Mouse (Mus musculus) granulocyte monocyte progenitor cell, adult 5-6 weeks (primary cell): ENCODE data around the gene Myo1h. TPM values are rescaled to one million over a fixed set of nuclear protein-coding genes. Genes with fewer than 3 reads are reported as not detected.

ENCODE experiments used
- ATAC-seq: replicated peaks from 2 replicates; pipeline ENCODE4 v1.8.0; 2016; ENCODE audit warnings: mild to moderate bottlenecking, moderate TSS enrichment, inconsistent platforms; ENCODE audit not compliant: poor library complexity, severe bottlenecking
- total RNA-seq, 2 experiments: library from RNA; stranded (forward) in 1 of 2; stranded (reverse) in 1 of 2; fragments of 200-712, 200-1000 nt in 1 of 2; fragments of >200 nt in 1 of 2; fragmentation: Nextera tagmentation in 1 of 2; gene quantifications; 2 replicates each; pipeline ENCODE4 v1.2.3; 2014 to 2017

Gene Myo1h
- total RNA-seq, 2 experiments from 2014 or later: 0.15 to 0.82 TPM

DNA sequence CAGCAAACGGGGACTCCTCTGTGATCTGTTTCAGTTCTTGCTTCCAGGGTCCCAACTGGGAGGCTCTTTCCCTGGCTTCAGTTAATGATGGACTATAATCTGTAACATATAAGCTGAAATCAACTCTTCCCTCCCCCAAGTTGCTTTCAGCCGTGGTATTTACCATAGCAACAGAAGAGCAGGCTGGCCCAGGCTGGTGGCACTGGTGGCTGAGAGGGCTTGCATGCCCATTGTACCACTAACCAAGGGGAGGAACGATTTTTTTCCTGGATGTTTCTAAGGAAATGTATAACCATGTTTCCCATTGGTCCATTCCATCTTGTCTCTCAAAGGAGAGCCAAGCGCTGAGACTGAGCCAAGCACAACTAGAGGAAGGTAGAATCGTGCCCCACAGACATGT lies 570 bp upstream of the Myo1h start:
- ATAC-seq: no peak

DNA sequence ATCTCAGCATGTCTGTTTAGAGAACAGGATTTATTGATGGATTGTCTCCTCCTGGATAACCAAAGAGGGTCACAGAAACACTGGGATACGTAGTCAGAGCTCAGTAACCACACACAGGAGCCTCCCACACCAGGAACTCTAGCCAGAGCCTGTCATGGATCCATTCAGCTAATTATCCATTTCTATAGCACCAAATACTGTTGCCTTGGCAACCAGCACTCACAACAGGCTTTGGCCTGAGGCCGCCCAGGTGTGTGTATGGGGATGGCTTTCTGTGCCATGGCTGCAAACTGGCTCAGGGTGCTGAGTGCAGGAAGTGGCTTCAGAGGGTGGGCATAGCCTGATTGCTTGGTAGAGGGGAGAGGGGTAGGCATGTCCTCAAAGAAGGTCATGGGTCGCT lies 1.0 kb downstream of the Myo1h start:
- ATAC-seq: no peak

- ATAC-seq: 0 out of 2 replicates have a peak, but pooled peaks have one; percentile 20
These were observed 8.0 kb downstream of the Myo1h start for GRCm38 (mm10) chr5:114296693-114297631.

GRCm38 (mm10) chr5:114298212-114298894 lies 9.4 kb downstream of the Myo1h start:
- ATAC-seq: no peak

DNA sequence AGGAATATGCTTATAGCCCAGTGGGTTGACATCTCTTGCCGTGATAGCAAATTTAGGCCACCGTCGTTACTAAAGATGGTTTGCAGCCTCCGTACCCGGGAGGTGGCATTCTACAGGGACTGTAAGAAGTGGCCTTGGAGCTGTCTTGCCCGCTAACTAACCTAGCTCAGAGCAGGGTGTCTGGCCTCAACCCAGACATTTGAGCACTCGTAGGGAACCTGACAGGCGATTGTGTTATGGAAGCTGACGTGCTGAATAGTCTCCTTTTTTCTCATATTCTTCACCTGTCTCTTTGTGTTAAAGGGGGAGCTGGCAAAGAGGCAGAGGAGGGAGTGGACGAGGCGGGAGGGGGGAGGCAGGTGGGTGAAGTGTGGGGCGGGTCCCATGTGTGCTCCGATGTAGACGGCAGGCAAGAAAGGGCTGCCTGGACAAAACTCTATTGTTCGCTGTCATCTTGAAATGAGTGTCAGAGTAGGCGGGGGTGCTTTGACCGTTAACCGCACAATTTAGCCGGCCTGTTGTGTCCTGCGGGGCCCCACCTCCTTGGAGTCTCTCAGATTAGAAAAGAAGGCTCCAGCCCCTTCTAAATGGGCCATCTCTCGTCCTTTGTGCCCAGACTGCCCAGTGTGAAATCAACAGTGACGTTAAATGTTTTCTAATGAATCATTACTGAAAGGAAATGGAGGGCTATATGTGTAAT lies 10.3 kb downstream of the Myo1h start:
- ATAC-seq: no peak

DNA sequence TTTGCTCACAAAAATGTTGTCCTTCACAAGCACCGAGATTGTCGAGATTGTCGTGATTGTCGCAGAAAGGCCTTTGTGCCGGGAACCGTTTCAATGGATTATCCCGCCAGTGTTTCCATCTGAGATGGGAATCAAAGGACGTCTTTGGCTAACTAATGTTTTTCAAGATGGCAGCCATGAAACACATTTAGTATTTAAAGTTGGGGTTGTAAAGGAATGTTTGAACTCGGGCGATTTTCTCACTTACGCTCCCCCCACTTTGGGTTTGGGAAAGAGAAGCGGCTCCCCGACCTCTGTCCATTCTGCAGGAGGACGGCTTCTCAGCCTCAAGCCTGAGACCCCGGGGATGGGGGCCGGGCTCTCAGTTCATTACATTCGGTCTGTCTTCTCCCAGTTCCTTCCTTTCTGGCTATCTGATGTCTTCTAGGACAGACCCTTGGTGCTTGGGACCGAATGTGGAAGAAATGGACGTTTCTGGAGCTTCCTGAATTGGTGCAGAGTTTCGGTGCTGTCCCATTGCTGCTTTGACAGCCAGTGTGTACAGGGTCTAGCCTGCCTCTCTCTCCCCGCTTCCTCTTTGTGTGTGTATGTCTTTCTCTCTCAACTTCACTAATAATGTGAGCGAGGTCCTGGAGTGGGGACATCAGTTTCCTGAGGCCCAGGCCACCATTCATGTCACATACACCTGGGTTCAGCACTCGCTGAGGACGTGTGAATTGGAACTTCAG lies 11.1 kb downstream of the Myo1h start:
- no peak for ATAC-seq

DNA sequence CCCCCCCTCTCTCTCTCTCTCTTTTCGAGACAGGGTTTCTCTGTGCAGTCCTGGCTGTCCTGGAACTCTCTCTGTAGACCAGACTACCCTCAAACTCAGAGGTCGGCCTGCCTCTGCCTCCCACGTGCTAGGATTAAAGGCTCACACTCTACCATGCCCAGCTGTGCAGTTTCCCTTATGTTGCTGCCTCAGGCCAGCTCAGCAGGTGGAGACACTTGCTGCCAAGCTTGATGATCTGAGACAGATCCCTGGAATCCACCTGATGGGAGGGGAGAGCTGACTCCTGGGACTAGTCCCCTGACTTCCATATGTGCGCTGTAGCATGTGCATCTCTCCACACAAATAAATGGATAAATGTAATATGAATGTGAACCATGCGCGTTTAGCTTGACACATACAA lies 14.2 kb downstream of the Myo1h start:
- no peak for ATAC-seq

- no peak for ATAC-seq
These were observed 17.5 kb downstream of the Myo1h start for GRCm38 (mm10) chr5:114306496-114306895.

GRCm38 (mm10) chr5:114308765-114309679 lies 20.1 kb downstream of the Myo1h start:
- peak; percentile 37; the same call in 1 of the 2 replicates for ATAC-seq

- ATAC-seq: no peak
These were observed 20.7 kb downstream of the Myo1h start for GRCm38 (mm10) chr5:114309680-114310036.

GRCm38 (mm10) chr5:114323105-114323790 lies 34.3 kb downstream of the Myo1h start:
- peak; percentile 54 for ATAC-seq

- peak; percentile 77 for ATAC-seq
These were observed 35.0 kb downstream of the Myo1h start for GRCm38 (mm10) chr5:114323791-114324507.

- no peak for ATAC-seq
These were observed 54.0 kb downstream of the Myo1h start for GRCm38 (mm10) chr5:114342996-114343395.

DNA sequence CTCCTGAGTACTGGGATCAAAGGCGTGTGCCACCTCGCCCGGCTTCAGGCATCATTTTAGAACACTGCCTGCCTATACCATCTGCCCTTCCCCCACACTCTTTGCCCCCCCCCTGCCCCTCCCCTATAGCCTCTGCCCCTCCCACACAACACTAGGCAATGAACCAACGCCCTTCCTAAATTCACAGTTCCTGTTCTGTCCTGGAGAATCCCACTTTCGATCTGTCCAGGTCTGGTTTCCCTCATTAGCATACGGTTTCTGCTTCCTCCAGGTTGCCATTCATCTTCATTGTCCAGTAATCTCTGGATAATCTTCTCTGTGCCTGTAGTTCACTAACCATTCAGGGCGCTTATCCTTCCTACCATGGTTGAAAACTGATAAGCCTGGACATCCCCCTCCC lies 54.6 kb downstream of the Myo1h start:
- peak; percentile 62 for ATAC-seq

- peak; percentile 51; the same call in 1 of the 2 replicates for ATAC-seq
These were observed 56.6 kb downstream of the Myo1h start for GRCm38 (mm10) chr5:114345538-114345937.

GRCm38 (mm10) chr5:114347005-114347404 lies 58.0 kb downstream of the Myo1h start:
- ATAC-seq: peak; percentile 52

DNA sequence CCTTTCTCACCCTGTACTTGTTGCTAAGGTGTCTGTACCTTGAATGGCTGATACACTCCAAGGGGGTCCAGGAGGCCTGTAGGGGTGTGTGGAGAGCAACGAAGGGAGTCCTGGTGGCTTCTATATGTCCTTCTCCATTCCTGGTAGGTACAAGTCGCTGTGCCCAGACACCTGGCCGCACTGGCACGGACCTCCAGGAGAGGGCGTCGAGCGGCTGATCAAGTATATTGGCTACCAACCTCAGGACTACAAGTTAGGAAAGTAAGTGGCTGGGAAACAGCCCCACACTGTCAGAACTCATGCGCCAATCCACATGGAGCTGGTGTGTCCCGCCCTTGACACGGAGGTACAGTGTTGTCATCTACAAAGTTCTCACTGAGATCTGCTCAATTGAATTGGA lies 62.5 kb downstream of the Myo1h start:
- no peak for ATAC-seq
